In the genomic region with DNA sequence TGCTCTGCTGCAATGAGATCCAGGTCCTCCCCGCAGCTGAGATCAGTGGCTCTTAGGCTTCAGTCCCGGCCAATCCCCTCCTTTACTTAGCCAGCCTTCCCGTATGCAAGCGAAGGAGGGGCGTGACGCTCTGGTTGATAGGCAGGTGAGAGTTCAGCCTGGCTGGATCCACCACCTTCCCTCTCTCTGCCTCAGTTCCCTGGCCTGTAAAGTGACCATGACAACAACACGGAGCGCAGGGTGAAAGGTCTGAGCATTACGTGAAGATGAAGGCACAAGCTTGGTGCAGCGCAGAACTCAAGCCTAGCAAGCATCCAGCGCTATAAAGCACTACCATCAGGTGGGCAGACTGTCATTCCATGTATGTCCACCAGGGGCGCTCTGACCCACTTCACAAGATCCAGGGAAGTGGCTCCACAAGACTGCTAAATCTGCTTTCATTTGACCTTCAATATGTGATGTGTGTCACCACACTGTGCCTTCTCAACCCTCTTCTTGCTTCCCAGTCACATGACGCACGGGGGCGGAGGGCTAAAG, we compare ENCODE assay signal across 8 mouse cellular contexts. TPM values are rescaled to one million over a fixed set of nuclear protein-coding genes. Genes with fewer than 3 reads are reported as not detected.
DNase-seq lines count a peak whose midpoint lies in the region; ATAC-seq and TF ChIP-seq lines count a peak whose summit lies in the region.

No protein-coding gene starts in this region.

- no peak for TF ChIP-seq POLR2A in limb, embryonic 14.5 days (IDR thresholded peaks at IDR 0.05; ENCODE audit: borderline replicate concordance, extremely low read depth, insufficient read depth, insufficient read length)

- peaks cover 21% of the 10 kb centered on the region for H3K4me1 ChIP-seq in embryonic facial prominence, embryonic 13.5 days
- peaks cover 11% of the 10 kb centered on the region for H3K4me1 ChIP-seq in limb, embryonic 14.5 days (ENCODE audit: control insufficient read depth, insufficient read depth, low read length)
- H3K4me1 ChIP-seq in midbrain, postnatal 0 days (ENCODE audit: insufficient read depth, low read length): no peaks in the 10 kb centered on the region

- peak overlapping the region; percentile 17; the same call in 1 of the 2 replicates for H3K4me3 ChIP-seq in embryonic facial prominence, embryonic 13.5 days
- peak overlapping the region; percentile 14; the same call in 1 of the 2 replicates for H3K4me3 ChIP-seq in limb, embryonic 14.5 days (replicated peaks; ENCODE audit: low read length)
- no peak overlapping the region for H3K4me3 ChIP-seq in midbrain, postnatal 0 days (ENCODE audit: low read depth, low read length)

- ATAC-seq in embryonic facial prominence, embryonic 13.5 days (ENCODE audit: insufficient number of reproducible peaks, insufficient read depth, low FRiP score, low TSS enrichment, low read depth): peak; percentile 69; the same call in 1 of the 2 replicates
- peak; percentile 72 for ATAC-seq in limb, embryonic 14.5 days (ENCODE audit: low FRiP score, low read depth)
- ATAC-seq in midbrain, postnatal 0 days (ENCODE audit: low FRiP score): peak; percentile 58

- H3K27ac ChIP-seq in embryonic facial prominence, embryonic 13.5 days: no peak overlapping the region
- no peak overlapping the region for H3K27ac ChIP-seq in limb, embryonic 14.5 days (replicated peaks; ENCODE audit: low read depth, low read length)
- H3K27ac ChIP-seq in midbrain, postnatal 0 days (ENCODE audit: low read depth, low read length): no peak overlapping the region

- no peaks in the 10 kb centered on the region for H3K27me3 ChIP-seq in embryonic facial prominence, embryonic 13.5 days
- no peaks in the 10 kb centered on the region for H3K27me3 ChIP-seq in limb, embryonic 14.5 days (ENCODE audit: control insufficient read depth, insufficient read depth, low read length)
- no peaks in the 10 kb centered on the region for H3K27me3 ChIP-seq in midbrain, postnatal 0 days (ENCODE audit: insufficient read depth, low read length)

- peak; percentile 96 for TF ChIP-seq CTCF in midbrain, postnatal 0 days (IDR thresholded peaks at IDR 0.05)

- H3K36me3 ChIP-seq in embryonic facial prominence, embryonic 13.5 days: no peaks in the 10 kb centered on the region
- H3K36me3 ChIP-seq in limb, embryonic 14.5 days (ENCODE audit: control insufficient read depth, insufficient read depth, low read length): no peaks in the 10 kb centered on the region
- H3K36me3 ChIP-seq in midbrain, postnatal 0 days (ENCODE audit: insufficient read depth, low read length): no peaks in the 10 kb centered on the region

- H3K9me3 ChIP-seq in embryonic facial prominence, embryonic 13.5 days: no peaks in the 10 kb centered on the region
- H3K9me3 ChIP-seq in limb, embryonic 14.5 days (ENCODE audit: control insufficient read depth, low read length): no peaks in the 10 kb centered on the region
- no peaks in the 10 kb centered on the region for H3K9me3 ChIP-seq in midbrain, postnatal 0 days (ENCODE audit: low read length)

- DNase-seq in A20 (ENCODE audit: low read depth, low spot score): peak; percentile 84
- peak; percentile 52 to 61 for DNase-seq in adrenal gland, postnatal 4 days (ENCODE audit: low spot score in 2 of 2)
- DNase-seq in heart, adult 8-10 months (ENCODE audit: low spot score): peak; percentile 75
- peak; percentile 79 to 87 for DNase-seq in kidney, adult 8-10 months
- DNase-seq in limb, embryonic 14.5 days (ENCODE audit: low spot score): peak; percentile 80
- DNase-seq in midbrain, postnatal 0 days (ENCODE audit: low spot score): peak; percentile 86
- peak; percentile 57 to 80 for DNase-seq in spleen, postnatal 14 days (ENCODE audit: low spot score in 2 of 2)

- 2% methylated on average over 15 of the region's 15 CpGs for WGBS in embryonic facial prominence, embryonic 13.5 days
- 5% methylated on average over 15 of the region's 15 CpGs for WGBS in limb, embryonic 14.5 days
- 3% methylated on average over 15 of the region's 15 CpGs for WGBS in midbrain, postnatal 0 days

- H3K9ac ChIP-seq in embryonic facial prominence, embryonic 13.5 days: no peak overlapping the region
- H3K9ac ChIP-seq in limb, embryonic 14.5 days (ENCODE audit: low read depth, low read length, severe bottlenecking): no peak overlapping the region
- H3K9ac ChIP-seq in midbrain, postnatal 0 days (replicated peaks; ENCODE audit: low read length, poor library complexity, severe bottlenecking): no peak overlapping the region

- peak overlapping the region; percentile 51 for H3K4me2 ChIP-seq in embryonic facial prominence, embryonic 13.5 days
- H3K4me2 ChIP-seq in limb, embryonic 14.5 days (replicated peaks; ENCODE audit: low read depth, low read length, severe bottlenecking): peak overlapping the region; percentile 37
- 0 out of 2 replicates have a peak overlapping the region, but pooled peaks have one; percentile 1 for H3K4me2 ChIP-seq in midbrain, postnatal 0 days (ENCODE audit: low read depth, low read length, poor library complexity, severe bottlenecking)

RNA-seq across cellular contexts. Expression of a gene that starts 18.0 kb away (rescaled TPM):
- 100 to 1,000 TPM; 700 to 707 TPM for total RNA-seq in adrenal gland, postnatal 4 days (2021)
- polyA plus RNA-seq in embryonic facial prominence, embryonic 13.5 days (2015; fragmentation: Nextera tagmentation; extraction: Ambion mirVana): 447 and 551 TPM in 2 replicates
- 100 to 1,000 TPM; 238 to 318 (median 274) TPM for total RNA-seq in heart, adult 8-10 months (2022)
- polyA plus RNA-seq in limb, embryonic 14.5 days (2012; rRNA removed): 1,058 and 1,343 TPM in 2 replicates
- 547 and 591 TPM in 2 replicates for polyA plus RNA-seq in limb, embryonic 14.5 days (2014; fragmentation: Nextera tagmentation; extraction: Ambion mirVana)
- 601 and 1,077 TPM in 2 replicates for total RNA-seq in midbrain, postnatal 0 days (2014; rRNA removed)
- polyA plus RNA-seq in midbrain, postnatal 0 days (2015; fragmentation: Nextera tagmentation; extraction: Ambion mirVana): 273 and 275 TPM in 2 replicates

RNA-seq across cellular contexts. Expression of a gene that starts 49.7 kb away (rescaled TPM):
- total RNA-seq in adrenal gland, postnatal 4 days (2021): 10 to 100 TPM; 50.6 to 50.7 TPM
- 42.5 and 43.0 TPM in 2 replicates for polyA plus RNA-seq in embryonic facial prominence, embryonic 13.5 days (2015; fragmentation: Nextera tagmentation; extraction: Ambion mirVana)
- total RNA-seq in heart, adult 8-10 months (2022): 10 to 100 TPM; 32.2 to 33.9 (median 33.1) TPM
- 21.6 and 28.1 TPM in 2 replicates for polyA plus RNA-seq in limb, embryonic 14.5 days (2012; rRNA removed)
- polyA plus RNA-seq in limb, embryonic 14.5 days (2014; fragmentation: Nextera tagmentation; extraction: Ambion mirVana): 50.5 and 50.8 TPM in 2 replicates
- 23.3 and 27.7 TPM in 2 replicates for total RNA-seq in midbrain, postnatal 0 days (2014; rRNA removed)
- polyA plus RNA-seq in midbrain, postnatal 0 days (2015; fragmentation: Nextera tagmentation; extraction: Ambion mirVana): 19.0 and 19.3 TPM in 2 replicates

Comparison
In these comparisons a context has a peak if more than half of its experiments do, and no peak if none do; other contexts are left out.
1. H3K4me2 ChIP-seq: peak in every context shown above with its lines; median percentile 51 in embryonic facial prominence, embryonic 13.5 days; 37 in limb, embryonic 14.5 days; 1 in midbrain, postnatal 0 days.